Mouse (Mus musculus) limb, embryonic 12.5 days (tissue): ENCODE measurements around the gene Gm49322. TPM values are rescaled to one million over a fixed set of nuclear protein-coding genes. Genes with fewer than 3 reads are reported as not detected.
"Not testable (repeated sequence)": the region's sequence is repeated elsewhere in the genome, so short reads cannot be mapped to it uniquely, and the experiment has no call there.

Experiments used
- ATAC-seq: fragments of 200-750 bp; cut with Nextera tagmentation; 2 replicates; pipeline ENCODE4 v1.8.0; 2017; ENCODE audit warnings: low read depth, moderate TSS enrichment; ENCODE audit not compliant: insufficient number of reproducible peaks, insufficient read depth, low FRiP score, low TSS enrichment
- H3K27ac ChIP-seq: fragments of 300-500 bp; sonication (generic); 2 replicates; pipeline ENCODE4 v1.5.1; 2016; ENCODE audit warnings: mild to moderate bottlenecking, moderate library complexity
- H3K27me3 ChIP-seq: fragments of 300-500 bp; sonication (generic); 2 replicates; pipeline ENCODE4 v1.6.1; 2016; ENCODE audit warnings: mild to moderate bottlenecking, moderate library complexity
- H3K36me3 ChIP-seq: fragments of 300-500 bp; sonication (generic); 2 replicates; pipeline ENCODE4 v1.6.1; 2016; ENCODE audit warnings: mild to moderate bottlenecking, moderate library complexity
- H3K4me1 ChIP-seq: fragments of 300-500 bp; sonication (generic); replicated peaks from 2 replicates; pipeline ENCODE4 v1.6.1; 2016
- H3K4me2 ChIP-seq: fragments of 300-500 bp; sonication (generic); 2 replicates; pipeline ENCODE4 v1.6.1; 2016; ENCODE audit warnings: mild to moderate bottlenecking, moderate library complexity
- H3K4me3 ChIP-seq: fragments of 300-500 bp; sonication (generic); replicated peaks from 2 replicates; pipeline ENCODE4 v1.5.1; 2016; ENCODE audit warnings: mild to moderate bottlenecking
- H3K9ac ChIP-seq: fragments of 300-500 bp; sonication (generic); replicated peaks from 2 replicates; pipeline ENCODE4 v1.6.1; 2016; ENCODE audit warnings: mild to moderate bottlenecking, moderate library complexity
- H3K9me3 ChIP-seq: fragments of 300-500 bp; sonication (generic); 2 replicates; pipeline ENCODE4 v1.6.1; 2016; ENCODE audit warnings: mild to moderate bottlenecking, moderate library complexity
- WGBS: fragments of 180-500 bp; shearing (Covaris S2); methylation state at CpG from one replicate; pipeline ENCODE4 v1.1.7; 2016; 5-methylcytosine and 5-hydroxymethylcytosine counted together
- polyA plus RNA-seq: library from polyadenylated mRNA; unstranded; fragments of >200 nt; fragmentation: Nextera tagmentation; extraction: Ambion mirVana; gene quantifications from 2 replicates; pipeline ENCODE4 v1.2.1, GENCODE M21; 2016

The Gm49322 gene
- 4.9 and 6.1 TPM in 2 replicates for polyA plus RNA-seq

DNA sequence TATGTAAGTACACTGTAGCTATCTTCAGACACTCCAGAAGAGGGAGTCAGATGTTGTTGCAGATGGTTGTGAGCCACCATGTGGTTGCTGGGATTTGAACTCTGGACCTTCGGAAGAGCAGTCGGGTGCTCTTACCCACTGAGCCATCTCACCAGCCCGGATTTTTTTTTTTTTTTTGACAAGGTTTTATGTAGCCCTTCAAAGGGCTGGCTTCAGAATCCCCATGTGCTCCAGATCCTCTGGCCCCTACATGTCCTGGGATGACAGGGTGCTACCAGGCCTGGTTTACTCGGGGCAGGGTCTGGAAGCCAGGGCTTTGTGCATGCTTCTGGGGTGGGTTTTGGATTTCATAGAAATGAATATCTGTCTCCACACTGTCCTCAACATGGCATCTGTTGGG, at the start of gene Gm49322:
TSS of gene Gm49322 (plus strand) at position 301 of the 400 bp plus-strand sequence.
- H3K4me3 ChIP-seq, result not testable (repeated sequence)
- Histone ChIP-seq H3K4me1 (peaks cover 15% of the 10 kb centered on the region), H3K36me3 (peaks cover 47% of the 10 kb centered on the region)

DNA sequence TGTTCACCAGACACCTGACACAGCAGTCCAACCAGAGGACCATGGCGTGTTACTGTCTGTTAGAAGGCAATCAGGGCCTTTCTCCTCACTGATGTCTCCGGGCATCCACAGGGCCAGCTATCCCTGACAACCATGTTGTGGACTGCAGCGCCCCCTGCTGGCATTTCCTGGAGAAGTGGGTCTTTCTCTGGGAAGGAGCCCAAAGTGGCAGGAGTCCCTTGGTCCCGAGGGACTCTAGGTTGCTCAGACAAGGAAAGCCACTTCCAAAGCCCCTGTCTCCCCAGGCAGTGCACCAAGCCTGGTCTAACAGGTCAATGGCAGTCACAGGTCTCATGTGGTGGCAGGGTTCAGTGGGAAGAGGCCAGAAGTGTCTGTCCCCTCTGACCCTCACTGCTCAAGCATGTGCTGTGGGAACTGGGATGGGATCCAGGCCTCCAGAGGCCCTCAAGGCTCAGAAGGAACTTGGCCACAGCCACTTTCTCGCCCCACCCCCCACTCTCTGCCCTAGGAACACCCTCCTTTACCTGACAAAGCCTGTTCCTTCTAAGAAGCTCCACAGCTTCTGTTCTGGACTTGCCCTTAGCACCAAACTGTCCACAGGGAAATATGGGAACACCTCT, 48.4 kb upstream of the Gm49322 start:
- H3K27ac ChIP-seq, result no peak overlapping the region
- no peaks in the 10 kb centered on the region for H3K9me3 ChIP-seq
- WGBS, result 39% methylated on average over 5 of the region's 5 CpGs
- H3K36me3 ChIP-seq, result no peaks in the 10 kb centered on the region
- no peak overlapping the region for H3K4me2 ChIP-seq
- no peak overlapping the region for H3K4me3 ChIP-seq
- H3K27me3 ChIP-seq, result no peaks in the 10 kb centered on the region
- peaks cover 26% of the 10 kb centered on the region for H3K4me1 ChIP-seq
- ATAC-seq, result no peak
- H3K9ac ChIP-seq, result 0 out of 2 replicates have a peak overlapping the region, but pooled peaks have one; percentile 34

More for the DNA sequence above, at the start of gene Gm49322:
- 0 out of 2 replicates have a peak within 1 kb of the TSS, but pooled peaks have one; percentile 27 for H3K9ac ChIP-seq
- 85% methylated on average over 4 of the region's 4 CpGs for WGBS
- not testable (repeated sequence) for H3K9me3 ChIP-seq, H3K27ac ChIP-seq, H3K4me2 ChIP-seq, ATAC-seq, H3K27me3 ChIP-seq

DNA sequence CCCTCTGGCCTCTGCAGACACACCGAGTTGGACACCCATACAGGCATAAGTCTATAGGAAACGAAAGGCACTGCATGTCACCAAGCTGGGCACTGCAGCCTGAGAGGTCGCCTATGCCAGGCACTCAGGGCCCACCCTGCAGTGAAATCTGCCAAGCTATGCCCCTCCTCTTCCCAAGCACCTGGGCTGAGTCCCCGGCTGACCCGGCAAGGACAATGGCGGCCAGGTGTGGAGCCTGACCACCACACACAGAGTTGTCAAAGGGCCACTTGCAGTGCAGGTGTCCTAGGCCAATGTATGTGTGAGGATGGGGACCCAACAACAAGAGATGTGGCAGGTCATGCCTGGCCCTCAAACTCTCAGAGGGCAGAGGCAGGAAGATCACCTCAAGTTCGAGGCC, 46.4 kb upstream of the Gm49322 start:
- Histone ChIP-seq H3K9ac (no peak overlapping the region), H3K9me3 (no peaks in the 10 kb centered on the region), H3K36me3 (no peaks in the 10 kb centered on the region), H3K4me2 (peak overlapping the region; percentile 9; the same call in 1 of the 2 replicates), H3K27ac (no peak overlapping the region), H3K27me3 (no peaks in the 10 kb centered on the region), H3K4me3 (no peak overlapping the region), H3K4me1 (peaks cover 27% of the 10 kb centered on the region)
- ATAC-seq, result no peak
- WGBS, result 90% methylated on average over 7 of the region's 7 CpGs

DNA sequence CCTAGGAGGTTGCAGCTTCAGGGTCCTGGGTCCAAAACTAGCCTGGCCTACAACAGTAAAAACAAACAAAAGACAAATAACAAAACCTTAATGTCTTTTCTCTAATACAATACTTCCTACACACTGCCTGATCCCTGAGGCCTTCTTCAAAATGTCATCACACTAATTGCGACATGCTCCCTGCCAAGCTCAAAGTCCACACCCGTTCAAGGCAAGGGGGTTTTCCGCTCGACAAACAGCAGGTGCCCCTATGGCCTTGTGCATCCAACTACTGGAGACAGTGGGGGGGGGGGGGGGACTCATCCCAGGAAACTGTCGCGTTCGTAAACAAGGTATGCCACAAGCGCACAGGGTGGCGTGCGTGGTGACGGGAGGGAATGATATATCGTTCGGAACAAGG, 45.2 kb upstream of the Gm49322 start:
- ATAC-seq, result no peak
- H3K27ac ChIP-seq, result peak overlapping the region; percentile 91; the same call in 1 of the 2 replicates
- peak overlapping the region; percentile 82 for H3K4me2 ChIP-seq
- H3K9ac ChIP-seq, result peak overlapping the region; percentile 93
- no peaks in the 10 kb centered on the region for H3K9me3 ChIP-seq
- peak overlapping the region; percentile 95 for H3K4me3 ChIP-seq
- peaks cover 27% of the 10 kb centered on the region for H3K4me1 ChIP-seq
- 2% methylated on average over 13 of the region's 13 CpGs for WGBS
- H3K27me3 ChIP-seq, result no peaks in the 10 kb centered on the region
- 0 out of 2 replicates have a peak, but pooled peaks cover 4% of the 10 kb centered on the region for H3K36me3 ChIP-seq

DNA sequence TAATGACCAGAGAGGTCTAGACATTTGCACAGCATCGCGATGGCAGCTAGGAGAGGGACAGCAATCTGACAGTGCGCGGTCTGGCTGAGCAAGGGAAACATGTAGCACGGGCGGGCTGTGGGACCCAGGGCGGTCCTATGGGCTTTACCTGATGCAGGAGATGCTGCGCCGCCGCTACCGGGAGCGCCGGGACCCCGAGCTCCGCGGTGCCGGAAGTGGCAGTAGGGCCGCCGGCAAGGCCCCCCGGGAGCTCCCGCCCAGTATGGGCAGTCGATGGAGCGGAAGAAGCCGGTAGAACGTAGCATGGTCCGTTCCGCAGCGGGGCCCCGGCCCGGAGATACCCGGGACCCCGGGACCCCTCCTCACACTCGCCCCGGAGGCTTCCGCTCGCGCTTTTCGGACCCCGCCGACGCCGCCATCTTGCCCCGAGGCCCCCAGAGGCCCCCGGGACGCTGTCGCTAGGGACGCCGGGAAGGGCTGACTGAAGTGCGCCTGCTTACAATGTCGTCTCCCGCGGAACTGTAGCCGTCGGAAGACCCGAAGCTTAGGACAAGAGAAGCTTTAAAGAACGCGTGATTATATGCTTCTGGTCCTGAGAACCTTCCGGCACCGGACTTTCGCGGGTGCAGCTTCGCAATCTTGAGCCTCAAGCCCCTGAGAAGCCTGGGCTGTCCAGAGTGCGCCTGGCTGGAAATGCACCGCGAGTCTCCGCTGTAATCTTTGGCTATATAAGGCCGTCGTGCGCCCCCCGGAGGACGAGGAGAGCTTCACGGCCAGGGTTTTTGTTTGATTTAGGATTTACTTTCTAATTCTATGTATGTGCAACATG, 44.5 kb upstream of the Gm49322 start, which contains the start of gene Rexo1:
TSS of gene Rexo1 (minus strand) at position 445 of the 829 bp plus-strand sequence.
- Histone ChIP-seq H3K4me3 (peak within 1 kb of the TSS; percentile 95), H3K27ac (peak within 1 kb of the TSS; percentile 91), H3K9ac (peak within 1 kb of the TSS; percentile 93), H3K4me2 (peak within 1 kb of the TSS; percentile 82), H3K9me3 (no peaks in the 10 kb centered on the region), H3K4me1 (peaks cover 27% of the 10 kb centered on the region), H3K27me3 (no peaks in the 10 kb centered on the region), H3K36me3 (peaks cover 8% of the 10 kb centered on the region; the same call in 1 of the 2 replicates)
- ATAC-seq, result peak; percentile 75
- under 1% methylated on average over 72 of the region's 72 CpGs for WGBS

DNA sequence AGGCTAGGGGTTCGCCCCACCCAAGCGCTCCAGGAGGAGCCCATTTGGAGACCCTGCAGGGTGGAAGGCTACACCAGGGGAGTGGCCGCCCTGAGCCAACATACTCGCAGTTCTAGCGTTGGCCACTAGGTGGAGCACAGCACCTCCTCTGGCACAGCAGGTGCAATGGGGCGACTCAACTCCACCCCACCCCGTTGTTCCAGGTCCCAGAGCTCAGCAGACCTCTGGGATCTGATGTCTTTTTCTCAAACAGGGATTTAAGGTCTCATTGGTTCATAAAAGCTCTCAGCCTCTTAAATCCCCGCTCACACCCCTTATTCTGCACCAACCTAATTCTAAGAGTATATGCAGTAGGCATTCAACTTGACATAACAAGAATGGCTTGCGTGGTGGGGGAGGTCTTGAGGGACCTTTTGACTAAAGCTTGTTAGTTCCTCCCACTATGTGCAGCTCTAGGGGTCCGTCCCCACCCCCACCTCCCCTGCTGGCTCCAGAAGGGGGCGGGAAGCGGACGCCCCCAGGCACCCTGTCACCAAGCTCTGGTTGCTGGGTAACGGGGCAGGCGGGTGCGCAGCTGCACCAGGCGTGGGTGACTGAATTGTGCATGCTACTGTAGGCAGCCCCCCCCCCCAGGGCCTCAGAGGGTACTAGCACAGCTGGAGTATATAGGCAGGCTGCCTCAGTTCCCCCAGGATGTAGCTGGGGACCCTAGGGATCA, 39.3 kb upstream of the Gm49322 start:
- ATAC-seq, result no peak
- H3K36me3 ChIP-seq, result peaks cover 23% of the 10 kb centered on the region
- no peaks in the 10 kb centered on the region for H3K27me3 ChIP-seq
- no peak overlapping the region for H3K9ac ChIP-seq
- WGBS, result 28% methylated on average over 17 of the region's 17 CpGs
- no peak overlapping the region for H3K27ac ChIP-seq
- no peak overlapping the region for H3K4me3 ChIP-seq
- no peak overlapping the region for H3K4me2 ChIP-seq
- no peaks in the 10 kb centered on the region for H3K9me3 ChIP-seq
- peaks cover 33% of the 10 kb centered on the region for H3K4me1 ChIP-seq

DNA sequence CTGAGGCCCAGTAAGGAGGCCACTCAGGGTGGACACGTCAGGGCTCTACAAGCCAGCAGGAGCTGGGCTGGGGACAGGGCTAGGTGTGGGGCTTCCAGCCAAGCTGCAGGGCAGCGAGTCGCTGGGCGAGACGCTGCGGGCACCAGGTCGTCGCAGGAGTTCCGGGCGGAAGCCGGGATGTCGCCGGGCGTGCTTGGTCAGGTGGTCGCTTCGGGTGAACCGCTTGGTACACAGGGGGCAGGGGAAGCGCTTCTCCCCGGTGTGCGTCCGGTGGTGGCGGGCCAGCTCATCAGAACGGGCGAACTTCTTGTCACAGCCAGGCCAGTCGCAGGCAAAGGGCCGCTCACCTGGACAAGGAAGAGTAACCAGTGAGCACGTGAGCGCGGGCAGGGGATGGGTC, 36.9 kb upstream of the Gm49322 start:
- Histone ChIP-seq H3K27ac (no peak overlapping the region), H3K4me1 (peaks cover 43% of the 10 kb centered on the region), H3K4me3 (no peak overlapping the region), H3K9ac (no peak overlapping the region), H3K9me3 (no peaks in the 10 kb centered on the region), H3K4me2 (no peak overlapping the region), H3K27me3 (no peaks in the 10 kb centered on the region), H3K36me3 (peaks cover 23% of the 10 kb centered on the region)
- ATAC-seq, result no peak
- WGBS, result 94% methylated on average over 29 of the region's 29 CpGs

DNA sequence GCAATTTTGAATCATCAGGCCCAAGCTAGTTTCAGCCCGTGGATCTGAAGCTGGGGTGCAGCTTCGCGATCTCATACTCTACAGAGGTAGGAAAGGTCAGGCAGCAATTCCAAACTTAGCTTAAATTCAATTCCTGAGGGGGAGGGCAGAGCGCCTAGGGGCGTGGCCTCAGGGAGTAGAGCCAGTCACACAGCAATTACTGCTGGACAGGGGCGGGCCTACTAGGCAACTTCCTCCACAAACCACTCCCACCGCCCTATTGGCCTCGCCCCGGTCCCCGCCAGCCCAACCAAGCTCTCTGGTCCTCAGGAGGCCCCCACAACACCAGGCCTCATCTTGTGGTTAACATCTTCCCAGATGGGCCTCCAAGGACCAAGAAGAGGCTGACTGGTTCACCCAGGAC, 36.2 kb upstream of the Gm49322 start:
- Histone ChIP-seq H3K27me3 (no peaks in the 10 kb centered on the region), H3K4me3 (peak overlapping the region; percentile 9; the same call in 1 of the 2 replicates), H3K27ac (0 out of 2 replicates have a peak overlapping the region, but pooled peaks have one; percentile 29), H3K9me3 (no peaks in the 10 kb centered on the region), H3K4me2 (peak overlapping the region; percentile 61), H3K36me3 (peaks cover 23% of the 10 kb centered on the region), H3K4me1 (peaks cover 51% of the 10 kb centered on the region), H3K9ac (no peak overlapping the region)
- ATAC-seq, result no peak
- 32% methylated on average over 10 of the region's 10 CpGs for WGBS

DNA sequence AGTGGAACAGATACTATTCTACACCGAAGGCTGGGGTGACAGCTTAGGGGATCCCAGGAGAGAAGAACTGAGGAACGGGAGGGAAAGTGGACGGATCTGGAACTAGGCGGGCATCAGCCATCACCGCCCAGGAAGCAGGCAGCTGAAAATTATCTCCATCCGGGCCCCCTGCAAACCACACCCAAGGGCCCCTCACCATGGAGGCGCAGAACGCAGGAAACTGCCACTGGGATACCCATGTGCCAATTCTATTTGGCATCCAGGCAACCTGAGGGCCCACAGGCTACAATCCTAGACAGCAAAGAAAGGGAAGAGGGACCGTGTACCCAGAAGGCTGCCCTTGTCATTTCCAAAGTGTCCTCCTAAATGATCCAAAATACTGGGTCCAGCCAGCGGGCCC, 35.4 kb upstream of the Gm49322 start:
- no peak overlapping the region; the same call in 1 of the 2 replicates for H3K4me3 ChIP-seq
- peaks cover 20% of the 10 kb centered on the region for H3K36me3 ChIP-seq
- H3K9me3 ChIP-seq, result no peaks in the 10 kb centered on the region
- H3K27me3 ChIP-seq, result no peaks in the 10 kb centered on the region
- peaks cover 58% of the 10 kb centered on the region for H3K4me1 ChIP-seq
- peak overlapping the region; percentile 51 for H3K9ac ChIP-seq
- 88% methylated on average over 10 of the region's 10 CpGs for WGBS
- no peak for ATAC-seq
- H3K4me2 ChIP-seq, result peak overlapping the region; percentile 61
- H3K27ac ChIP-seq, result 0 out of 2 replicates have a peak overlapping the region, but pooled peaks have one; percentile 82

DNA sequence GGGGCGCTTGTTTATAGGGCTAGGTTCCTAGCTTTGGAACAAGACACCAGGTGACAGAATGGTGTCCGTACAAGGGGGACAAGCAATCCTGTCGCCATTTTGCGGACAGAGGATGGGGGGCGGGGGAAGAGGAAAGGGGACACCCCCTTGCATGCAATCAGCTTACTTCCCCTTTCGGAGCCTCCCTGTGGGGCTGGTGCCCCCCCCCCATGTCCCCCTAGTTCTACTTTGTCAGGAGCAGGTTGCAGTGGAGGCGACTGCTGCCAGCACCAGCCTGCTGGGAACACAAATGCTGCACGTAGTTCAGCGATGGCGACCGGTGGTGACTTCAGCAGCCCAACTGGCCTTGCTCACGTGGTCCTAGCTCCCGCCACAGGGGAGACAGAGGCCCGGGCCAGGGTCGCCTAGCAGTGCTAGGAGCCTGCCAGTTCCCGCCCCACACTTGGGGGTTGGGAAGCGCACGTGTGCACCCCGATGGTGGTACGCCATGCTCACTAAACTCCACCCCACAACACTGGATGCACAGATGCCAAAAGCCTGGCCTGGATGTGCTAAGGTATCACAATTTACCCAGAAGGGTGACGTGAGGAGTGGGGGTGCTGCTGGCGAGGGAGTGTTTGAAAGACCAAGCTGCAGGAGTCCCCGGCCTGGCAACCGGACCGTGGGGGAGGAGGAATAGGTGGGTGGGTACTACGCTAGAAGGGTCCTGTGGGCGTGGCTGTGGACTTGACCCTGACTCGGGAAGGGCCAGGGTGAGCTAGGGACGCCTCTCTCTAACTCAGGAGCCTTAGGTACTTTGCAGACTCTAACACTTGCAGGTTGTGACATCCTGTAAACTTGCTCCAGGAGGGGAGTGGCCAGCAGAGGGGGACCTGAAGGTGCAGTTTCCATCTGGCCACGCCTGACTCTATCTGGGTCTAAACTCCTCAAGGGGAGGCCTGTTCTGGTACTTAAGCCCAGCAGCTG, 34.7 kb upstream of the Gm49322 start:
- Histone ChIP-seq H3K27me3 (no peaks in the 10 kb centered on the region), H3K4me1 (peaks cover 66% of the 10 kb centered on the region), H3K27ac (peak overlapping the region; percentile 82), H3K36me3 (peaks cover 16% of the 10 kb centered on the region), H3K4me3 (peak overlapping the region; percentile 26), H3K9me3 (no peaks in the 10 kb centered on the region), H3K4me2 (peak overlapping the region; percentile 61), H3K9ac (peak overlapping the region; percentile 51)
- 18% methylated on average over 30 of the region's 30 CpGs for WGBS
- peak; percentile 28; the same call in 1 of the 2 replicates for ATAC-seq
